Mouse (Mus musculus): ENCODE measurements around the gene Cbfa2t2.

DNA sequence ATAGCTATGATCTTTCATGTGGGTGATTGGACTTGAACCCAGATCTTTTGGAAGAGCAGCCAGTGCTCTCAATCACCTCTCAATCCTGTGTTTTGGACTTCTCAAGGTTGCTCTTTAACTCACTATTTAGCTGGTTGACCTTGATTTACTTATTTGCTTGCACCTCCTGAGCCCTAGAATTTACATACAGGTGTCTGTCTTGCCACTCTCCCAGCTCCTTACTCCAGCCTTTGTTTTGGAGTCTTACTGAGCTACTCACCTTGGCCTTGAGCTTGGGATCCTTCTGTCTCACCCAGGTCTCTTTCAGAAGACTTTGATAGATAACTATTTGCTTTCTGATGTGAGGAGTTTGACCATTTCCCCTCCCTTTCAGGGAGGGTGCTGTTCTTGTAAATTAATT, 20.3 kb downstream of the Cbfa2t2 start:
- no peak for TF ChIP-seq CTCF (IDR thresholded peaks at IDR 0.05; ENCODE audit: insufficient read depth, low read length)
- TF ChIP-seq POLR2A (IDR thresholded peaks at IDR 0.05; ENCODE audit: borderline replicate concordance, extremely low read depth, low read depth, low read length), result no peak

All from lung, adult 2 months (tissue).